Mouse (Mus musculus) MEL (cell line): ENCODE data around the gene Net1. TPM values are rescaled to one million over a fixed set of nuclear protein-coding genes. Genes with fewer than 3 reads are reported as not detected.

Experiments used
- DNase-seq: peaks from one replicate; pipeline ENCODE4 v3.0.0; 2011; ENCODE audit warnings: low read depth, low spot score
- H3K27ac ChIP-seq: 2 replicates; pipeline ENCODE4 v1.5.1; 2012; ENCODE audit warnings: low read depth, mild to moderate bottlenecking, control low read depth, low read length, moderate library complexity; ENCODE audit not compliant: control insufficient read depth
- H3K27me3 ChIP-seq, 2 experiments: fragments of 150-350 bp in 1 of 2; sonication (generic) in 1 of 2; 2 replicates each; pipeline ENCODE4 v1.6.1; 2012; ENCODE audit warnings: low read length in 2 of 2, mild to moderate bottlenecking in 2 of 2, improper control_type of control experiment in 1 of 2, moderate library complexity in 1 of 2; ENCODE audit not compliant: insufficient read depth in 2 of 2, control insufficient read depth in 1 of 2
- H3K36me3 ChIP-seq, 2 experiments: 2 replicates each; pipeline ENCODE4 v1.6.1; 2012 to 2014; ENCODE audit warnings: low read length in 2 of 2, improper control_type of control experiment in 1 of 2, inconsistent platforms in 1 of 2, mild to moderate bottlenecking in 1 of 2; ENCODE audit not compliant: insufficient read depth in 2 of 2, control insufficient read depth in 1 of 2
- H3K4me1 ChIP-seq, 2 experiments: fragments of 150-350 bp in 1 of 2; sonication (generic) in 1 of 2; 2 replicates each; pipeline ENCODE4 v1.6.1; 2012; ENCODE audit warnings: low read length in 2 of 2, improper control_type of control experiment in 1 of 2, mild to moderate bottlenecking in 1 of 2; ENCODE audit not compliant: insufficient read depth in 2 of 2, control insufficient read depth in 1 of 2
- H3K4me3 ChIP-seq, 2 experiments: fragments of 150-350 bp in 1 of 2; sonication (generic) in 1 of 2; 2 replicates each; pipeline ENCODE4 v1.5.1; 2012; ENCODE audit warnings: low read depth in 2 of 2, low read length in 2 of 2, mild to moderate bottlenecking in 2 of 2, moderate library complexity in 2 of 2, control low read depth in 1 of 2, improper control_type of control experiment in 1 of 2; ENCODE audit not compliant: control insufficient read depth in 1 of 2, insufficient read depth in 1 of 2
- H3K79me2 ChIP-seq: 2 replicates; pipeline ENCODE4 v1.6.1; 2012; ENCODE audit warnings: mild to moderate bottlenecking, low read length, moderate library complexity; ENCODE audit not compliant: control insufficient read depth, poor library complexity, insufficient read depth
- H3K9ac ChIP-seq: 2 replicates; pipeline ENCODE4 v1.6.1; 2012; ENCODE audit warnings: low read depth, mild to moderate bottlenecking, control low read depth, low read length, moderate library complexity; ENCODE audit not compliant: control insufficient read depth, poor library complexity, severe bottlenecking
- H3K9me3 ChIP-seq: fragments of 150-350 bp; sonication (generic); replicated peaks from 2 replicates; pipeline ENCODE4 v1.6.1; 2012; ENCODE audit warnings: mild to moderate bottlenecking, low read length, improper control_type of control experiment, moderate library complexity; ENCODE audit not compliant: insufficient read depth
- CHD1 ChIP-seq: IDR thresholded peaks from 2 replicates; pipeline ENCODE4 v1.6.1; 2012; ENCODE audit warnings: low read depth, mild to moderate bottlenecking, inconsistent platforms, low read length, improper control_type of control experiment
- CHD2 ChIP-seq: IDR thresholded peaks from 2 replicates; pipeline ENCODE4 v1.6.1; 2011; ENCODE audit warnings: low read length, improper control_type of control experiment
- CTCF ChIP-seq, 3 experiments: IDR thresholded peaks in 2 of 3; conservative IDR thresholded peaks in 1 of 3; 2 replicates each; pipeline ENCODE4 v1.5.1; 2011 to 2012; ENCODE audit warnings: low read length in 3 of 3, low read depth in 2 of 3, mild to moderate bottlenecking in 2 of 3, improper control_type of control experiment in 1 of 3, inconsistent platforms in 1 of 3, mixed read lengths in 1 of 3, moderate library complexity in 1 of 3; ENCODE audit not compliant: control insufficient read depth in 1 of 3, insufficient read depth in 1 of 3, poor library complexity in 1 of 3, severe bottlenecking in 1 of 3
- E2F4 ChIP-seq: IDR thresholded peaks from 2 replicates; pipeline ENCODE4 v1.6.1; 2011; ENCODE audit warnings: low read depth, low read length, improper control_type of control experiment, borderline replicate concordance
- ELF1 ChIP-seq: IDR thresholded peaks from 2 replicates; pipeline ENCODE4 v1.6.1; 2014; ENCODE audit warnings: low read depth, mild to moderate bottlenecking, inconsistent platforms, low read length, improper control_type of control experiment, moderate library complexity
- EP300 ChIP-seq, 2 experiments: IDR thresholded peaks; 2 replicates each; pipeline ENCODE4 v1.6.1; 2011; ENCODE audit warnings: improper control_type of control experiment in 2 of 2, low read length in 2 of 2, low read depth in 1 of 2, mild to moderate bottlenecking in 1 of 2
- GABPA ChIP-seq: IDR thresholded peaks from 2 replicates; pipeline ENCODE4 v1.6.1; 2012; ENCODE audit warnings: low read depth, mild to moderate bottlenecking, inconsistent platforms, low read length, improper control_type of control experiment, moderate library complexity
- GATA1 ChIP-seq: IDR thresholded peaks from 2 replicates; pipeline ENCODE4 v1.6.1; 2011; ENCODE audit warnings: low read depth, low read length, improper control_type of control experiment
- JUND ChIP-seq: IDR thresholded peaks from 2 replicates; pipeline ENCODE4 v1.6.1; 2011; ENCODE audit warnings: low read depth, mild to moderate bottlenecking, improper control_type of control experiment, low read length
- MAFK ChIP-seq: IDR thresholded peaks from 2 replicates; pipeline ENCODE4 v1.6.1; 2011; ENCODE audit warnings: low read depth, mild to moderate bottlenecking, low read length, improper control_type of control experiment, borderline replicate concordance
- MAX ChIP-seq: IDR thresholded peaks from 2 replicates; pipeline ENCODE4 v1.6.1; 2011; ENCODE audit warnings: low read length, improper control_type of control experiment
- MAZ ChIP-seq: IDR thresholded peaks from 2 replicates; pipeline ENCODE4 v1.6.1; 2012; ENCODE audit warnings: low read depth, mild to moderate bottlenecking, inconsistent platforms, low read length, improper control_type of control experiment
- MXI1 ChIP-seq: IDR thresholded peaks from 2 replicates; pipeline ENCODE4 v1.6.1; 2011; ENCODE audit warnings: mild to moderate bottlenecking, low read depth, low read length, improper control_type of control experiment
- MYB ChIP-seq: IDR thresholded peaks from 2 replicates; pipeline ENCODE4 v1.6.1; 2011; ENCODE audit warnings: mild to moderate bottlenecking, low read depth, low read length, improper control_type of control experiment
- MYC ChIP-seq: IDR thresholded peaks from 2 replicates; pipeline ENCODE4 v1.6.1; 2011; ENCODE audit warnings: low read depth, mild to moderate bottlenecking, low read length, improper control_type of control experiment, moderate library complexity
- NELFE ChIP-seq: IDR thresholded peaks from 2 replicates; pipeline ENCODE4 v1.6.1; 2011; ENCODE audit warnings: low read depth, low read length, improper control_type of control experiment
- NRF1 ChIP-seq: IDR thresholded peaks from 2 replicates; pipeline ENCODE4 v1.6.1; 2014; ENCODE audit warnings: low read depth, mild to moderate bottlenecking, inconsistent platforms, low read length, improper control_type of control experiment, moderate library complexity; ENCODE audit not compliant: poor library complexity, insufficient read depth, severe bottlenecking
- POLR2A ChIP-seq, 2 experiments: IDR thresholded peaks; 2 replicates each; pipeline ENCODE4 v1.6.1; 2011 to 2012; ENCODE audit warnings: low read length in 2 of 2, mild to moderate bottlenecking in 2 of 2, control low read depth in 1 of 2, improper control_type of control experiment in 1 of 2, low read depth in 1 of 2, moderate library complexity in 1 of 2; ENCODE audit not compliant: control insufficient read depth in 1 of 2, insufficient read depth in 1 of 2, poor library complexity in 1 of 2
- POLR2AphosphoS2 ChIP-seq: IDR thresholded peaks from 2 replicates; pipeline ENCODE4 v1.6.1; 2011; ENCODE audit warnings: low read length, improper control_type of control experiment
- POLR2AphosphoS5 ChIP-seq: IDR thresholded peaks from 2 replicates; pipeline ENCODE4 v1.6.1; 2012; ENCODE audit warnings: low read depth, borderline replicate concordance, mild to moderate bottlenecking, inconsistent platforms, low read length, moderate library complexity, mixed read lengths
- RAD21 ChIP-seq: IDR thresholded peaks from 2 replicates; pipeline ENCODE4 v1.6.1; 2011; ENCODE audit warnings: mild to moderate bottlenecking, low read depth, low read length, improper control_type of control experiment
- RCOR1 ChIP-seq: IDR thresholded peaks from 2 replicates; pipeline ENCODE4 v1.6.1; 2012; ENCODE audit warnings: low read depth, mild to moderate bottlenecking, inconsistent platforms, low read length, improper control_type of control experiment
- SMC3 ChIP-seq: IDR thresholded peaks from 2 replicates; pipeline ENCODE4 v1.6.1; 2011; ENCODE audit warnings: low read depth, low read length, improper control_type of control experiment
- TAL1 ChIP-seq: IDR thresholded peaks from 2 replicates; pipeline ENCODE4 v1.6.1; 2012; ENCODE audit warnings: mild to moderate bottlenecking, inconsistent platforms, low read length, moderate library complexity, mixed read lengths
- TBP ChIP-seq: IDR thresholded peaks from 2 replicates; pipeline ENCODE4 v1.8.0; 2011; ENCODE audit warnings: low read depth, low read length, improper control_type of control experiment
- UBTF ChIP-seq: IDR thresholded peaks from 2 replicates; pipeline ENCODE4 v1.6.1; 2012; ENCODE audit warnings: low read depth, mild to moderate bottlenecking, inconsistent platforms, low read length, improper control_type of control experiment, moderate library complexity, borderline replicate concordance; ENCODE audit not compliant: insufficient read depth
- USF1 ChIP-seq: IDR thresholded peaks from 2 replicates; pipeline ENCODE4 v1.6.1; 2014; ENCODE audit warnings: low read depth, mild to moderate bottlenecking, inconsistent platforms, low read length, improper control_type of control experiment, moderate library complexity
- USF2 ChIP-seq, 2 experiments: IDR thresholded peaks; 2 replicates each; pipeline ENCODE4 v1.6.1; 2011 to 2012; ENCODE audit warnings: improper control_type of control experiment in 2 of 2, low read length in 2 of 2, borderline replicate concordance in 1 of 2, inconsistent platforms in 1 of 2, low read depth in 1 of 2, mild to moderate bottlenecking in 1 of 2; ENCODE audit not compliant: insufficient read depth in 1 of 2
- ZKSCAN1 ChIP-seq: IDR thresholded peaks from 2 replicates; pipeline ENCODE4 v1.6.1; 2012; ENCODE audit warnings: low read depth, mild to moderate bottlenecking, inconsistent platforms, low read length, improper control_type of control experiment, moderate library complexity
- ZMIZ1 ChIP-seq: IDR thresholded peaks from 2 replicates; pipeline ENCODE4 v1.6.1; 2012; ENCODE audit warnings: low read depth, mild to moderate bottlenecking, inconsistent platforms, low read length, improper control_type of control experiment, moderate library complexity
- polyA plus RNA-seq, 2 experiments: library from polyadenylated mRNA; stranded (reverse) in 1 of 2; unstranded in 1 of 2; fragments of >175 nt in 1 of 2; fragments of >200 nt in 1 of 2; gene quantifications; 2 replicates each; pipeline versions ENCODE4 v1.2.1 to v1.2.4; 2012; ENCODE audit warnings: low replicate concordance in 2 of 2, low read depth in 1 of 2; ENCODE audit not compliant: insufficient read length in 2 of 2, insufficient read depth in 1 of 2, missing spikeins in 1 of 2
- total RNA-seq: library from RNA; depleted of rRNA; stranded (reverse); fragments of 300-350 nt; gene quantifications from 2 replicates; pipeline ENCODE4 v1.2.3, GENCODE M21; 2012

Gene Net1
- total and polyA plus RNA-seq, 3 experiments, result 29.8 to 125 (median 63.2) TPM

DNA sequence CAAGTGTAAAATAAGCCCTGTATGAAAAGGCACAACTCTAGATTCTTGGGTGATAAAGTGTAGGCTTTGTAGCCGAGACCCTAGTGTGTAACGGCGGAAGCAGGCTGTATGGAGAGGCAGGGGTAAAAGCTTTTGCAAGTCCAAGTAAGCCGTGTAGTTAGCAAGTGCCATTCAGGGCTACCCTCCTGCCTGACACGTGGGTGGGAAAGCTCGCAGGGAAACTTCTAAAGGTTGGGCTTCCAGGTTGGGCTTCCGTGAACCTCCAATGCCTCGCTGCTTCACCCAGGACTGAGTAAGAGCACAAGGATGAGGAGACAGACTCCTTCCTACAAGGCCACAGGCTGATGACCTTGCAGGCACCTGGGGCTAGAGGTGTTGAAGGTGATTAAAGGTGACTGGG lies 23.5 kb downstream of the Net1 start:
- no peak overlapping the region for H3K9ac ChIP-seq

DNA sequence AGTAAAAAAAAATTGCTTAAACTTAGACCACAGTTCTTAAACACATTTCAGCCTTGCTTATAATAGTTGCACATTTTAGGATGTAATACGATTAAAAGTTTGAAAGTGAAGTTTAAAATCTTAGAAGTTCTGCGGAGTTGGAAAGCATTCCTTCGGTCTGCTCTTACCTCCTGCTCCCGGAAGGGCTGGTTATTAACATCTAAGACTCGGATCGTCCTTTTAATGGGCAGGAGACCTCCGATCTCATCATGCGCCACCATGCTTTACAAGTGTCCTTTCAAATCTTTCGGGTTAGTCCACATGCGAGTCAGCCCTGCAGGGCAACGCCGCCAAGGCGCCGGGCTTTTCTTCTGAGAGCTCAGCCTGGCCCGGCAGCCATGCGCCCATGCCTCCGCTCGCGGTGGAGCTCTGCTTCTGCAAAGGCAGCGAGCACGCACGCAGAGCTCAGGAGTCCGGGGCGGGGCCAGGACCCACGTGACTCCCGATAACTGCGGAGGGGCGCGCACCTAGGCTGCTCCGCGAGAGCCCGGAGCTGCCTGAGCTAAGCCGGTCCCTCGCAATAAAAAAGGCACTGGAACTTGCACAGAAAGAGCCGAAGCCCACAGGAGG lies 24.8 kb downstream of the Net1 start:
- Histone ChIP-seq H3K9me3 (no peaks in the 10 kb centered on the region), H3K4me3 (peak overlapping the region; percentile 70 to 98), H3K27me3 (no peaks in the 10 kb centered on the region), H3K79me2 (peaks cover 27% of the 10 kb centered on the region), H3K27ac (peak overlapping the region; percentile 81), H3K36me3 (peaks cover 4 to 21% of the 10 kb centered on the region in 2 experiments), H3K4me1 (peaks cover 2 to 4% of the 10 kb centered on the region in 2 experiments; a peak in 2 of 4 replicates), H3K9ac (peak overlapping the region; percentile 98)
- peak; percentile 95 for DNase-seq
- TF ChIP-seq ELF1, result peak; percentile 34; the same call in 1 of the 2 replicates
- TF ChIP-seq SMC3, result no peak
- no peak for TF ChIP-seq MYB
- no peak for TF ChIP-seq MAFK
- peak; percentile 97 to 99 for TF ChIP-seq POLR2A (IDR thresholded peaks at IDR 0.05; ENCODE audit: control insufficient read depth in 1 of 2, insufficient read depth in 1 of 2, low read depth in 1 of 2, low read length in 2 of 2, poor library complexity in 1 of 2)
- TF ChIP-seq ZMIZ1, result peak; percentile 94; the same call in 1 of the 2 replicates
- no peak for TF ChIP-seq POLR2AphosphoS5
- TF ChIP-seq POLR2AphosphoS2, result peak; percentile 97
- peak; percentile 83; the same call in 1 of the 2 replicates for TF ChIP-seq MYC
- 0 out of 4 replicates have a peak, but pooled peaks of 1 of the 2 experiments have one; percentile 5 for TF ChIP-seq EP300 (IDR thresholded peaks at IDR 0.05; ENCODE audit: low read depth in 1 of 2, low read length in 2 of 2)
- TF ChIP-seq GATA1, result peak; percentile 25; the same call in 1 of the 2 replicates
- TF ChIP-seq ZKSCAN1, result no peak
- peak; percentile 97 for TF ChIP-seq USF1
- peak; percentile 93 for TF ChIP-seq MXI1
- TF ChIP-seq MAX, result peak; percentile 92
- TF ChIP-seq USF2 (IDR thresholded peaks at IDR 0.05; ENCODE audit: borderline replicate concordance in 1 of 2, insufficient read depth in 1 of 2, low read depth in 1 of 2, low read length in 2 of 2), result peak; percentile 50 to 76; a peak in 3 of 4 replicates
- no peak for TF ChIP-seq CHD2
- TF ChIP-seq GABPA, result no peak
- TF ChIP-seq E2F4, result no peak
- TF ChIP-seq JUND, result no peak
- TF ChIP-seq MAZ, result no peak
- TF ChIP-seq RCOR1, result no peak
- no peak for TF ChIP-seq UBTF
- peak; percentile 97 for TF ChIP-seq NELFE
- no peak for TF ChIP-seq RAD21
- peak; percentile 76 for TF ChIP-seq TBP
- no peak for TF ChIP-seq TAL1

More for the DNA sequence above, 23.5 kb downstream of the Net1 start:
- no peak for TF ChIP-seq UBTF
- no peak for TF ChIP-seq CHD1
- TF ChIP-seq SMC3, result no peak
- no peak for TF ChIP-seq POLR2AphosphoS5
- no peak for TF ChIP-seq EP300 (IDR thresholded peaks at IDR 0.05; ENCODE audit: low read depth in 1 of 2, low read length in 2 of 2)
- TF ChIP-seq NRF1, result no peak
- TF ChIP-seq GATA1, result no peak
- TF ChIP-seq RCOR1, result no peak
- TF ChIP-seq POLR2AphosphoS2, result no peak
- TF ChIP-seq CTCF (IDR thresholded peaks at IDR 0.05 in 2 of 3, conservative IDR thresholded peaks at IDR 0.05 in 1 of 3; ENCODE audit: control insufficient read depth in 1 of 3, insufficient read depth in 1 of 3, low read depth in 2 of 3, low read length in 3 of 3, poor library complexity in 1 of 3, severe bottlenecking in 1 of 3), result no peak
- DNase-seq, result no peak
- Histone ChIP-seq H3K27me3 (no peaks in the 10 kb centered on the region), H3K36me3 (peaks cover 0 to 19% of the 10 kb centered on the region in 2 experiments; a peak in 2 of 4 replicates), H3K79me2 (peaks cover 24% of the 10 kb centered on the region), H3K9me3 (no peaks in the 10 kb centered on the region), H3K4me3 (no peak overlapping the region), H3K4me1 (peaks cover 2 to 4% of the 10 kb centered on the region in 2 experiments; a peak in 2 of 4 replicates), H3K27ac (no peak overlapping the region)
